Mouse (Mus musculus): ENCODE results near the gene Kcne1.

DNA sequence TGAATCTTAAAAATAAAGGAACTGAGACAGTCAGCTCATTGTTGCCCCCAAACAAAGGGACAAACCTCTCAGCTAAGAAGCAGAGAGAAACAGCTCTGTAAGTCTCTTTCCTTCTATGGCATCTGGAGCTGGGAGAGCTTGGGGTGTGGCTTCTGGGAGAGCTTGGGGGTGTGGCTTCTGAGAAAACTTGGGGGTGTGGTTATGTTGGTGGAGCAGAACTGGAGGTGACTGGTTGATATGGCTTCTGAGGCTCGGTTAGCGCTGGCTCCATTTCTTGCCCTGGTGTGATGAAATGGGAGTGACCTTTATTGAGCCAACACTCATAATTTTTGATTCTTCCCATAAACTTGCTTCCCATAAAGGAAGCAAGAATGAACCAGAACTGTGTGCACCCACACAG, 10.0 kb upstream of the Kcne1 start:
- no peak for TF ChIP-seq CTCF (IDR thresholded peaks at IDR 0.05; ENCODE audit: borderline replicate concordance, control insufficient read depth, extremely low read depth, insufficient read depth, low read length, poor library complexity)
- TF ChIP-seq POLR2A (IDR thresholded peaks at IDR 0.05; ENCODE audit: control insufficient read depth, extremely low read depth, insufficient read depth, low read length, poor library complexity): no peak

All from thymus, adult 2 months (tissue).